Mouse (Mus musculus) lung, postnatal 0 days (tissue): Measurements from ENCODE around the gene Olfr1016.

Source experiments
- CTCF ChIP-seq: IDR thresholded peaks from 2 replicates; pipeline ENCODE4 v1.5.1; 2016; ENCODE audit warnings: antibody characterized with exemption, mild to moderate bottlenecking
- EP300 ChIP-seq: IDR thresholded peaks from 2 replicates; pipeline ENCODE4 v1.6.1; 2016; ENCODE audit warnings: antibody characterized with exemption, mild to moderate bottlenecking, control low read depth

DNA sequence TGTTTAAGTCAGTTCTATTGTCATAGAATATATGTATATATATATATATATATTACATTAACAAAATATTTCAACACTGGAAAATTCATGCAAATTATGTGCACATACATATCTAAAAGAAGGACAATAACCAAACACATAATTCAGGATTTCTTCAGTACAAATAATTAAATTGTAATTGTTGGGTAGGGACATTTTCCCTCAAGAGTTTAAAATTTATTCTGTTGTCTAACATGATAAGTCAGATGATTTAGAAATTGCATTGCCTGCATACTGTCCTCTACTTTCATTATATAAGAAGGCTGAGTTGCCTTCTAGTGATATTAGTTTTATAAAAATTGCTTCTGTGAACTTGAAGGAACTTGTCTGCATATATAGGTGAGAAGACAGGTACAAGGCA lies 15.8 kb upstream of the Olfr1016 start, which contains the start of gene Olfr1018:
- TF ChIP-seq CTCF = no peak
- TF ChIP-seq EP300 = no peak
